Mouse (Mus musculus) embryonic facial prominence, embryonic 11.5 days (tissue): ENCODE measurements at regions not wholly inside any gene's neighbourhood (a gene's known extent, or its start where the extent isn't known, plus 50 kb on each side); places are given as distances from the start of the nearest gene placed in this dataset.
A peak's percentile ranks its signal among the peaks of the same experiment; 100 is the strongest.

Experiments used
- ATAC-seq: fragments of 200-750 bp; cut with Nextera tagmentation; replicated peaks from 2 replicates; pipeline ENCODE4 v1.8.0; 2017; ENCODE audit warnings: low read depth; ENCODE audit not compliant: insufficient number of reproducible peaks, low FRiP score, low TSS enrichment
- DNase-seq: peaks from one replicate; pipeline ENCODE4 v3.0.0-alpha.2; 2015; ENCODE audit warnings: low spot score
- H3K27ac ChIP-seq: fragments of 300-500 bp; sonication (generic); replicated peaks from 2 replicates; pipeline ENCODE4 v1.5.1; 2014; ENCODE audit warnings: mild to moderate bottlenecking, low read depth, low read length, control low read depth
- H3K27me3 ChIP-seq: fragments of 300-500 bp; sonication (generic); 2 replicates; pipeline ENCODE4 v1.6.1; 2014; ENCODE audit warnings: mild to moderate bottlenecking, low read length, moderate library complexity, mixed read lengths; ENCODE audit not compliant: control insufficient read depth, insufficient read depth
- H3K36me3 ChIP-seq: fragments of 300-500 bp; sonication (generic); replicated peaks from 2 replicates; pipeline ENCODE4 v1.6.1; 2014; ENCODE audit warnings: low read depth, mild to moderate bottlenecking, low read length, moderate library complexity, mixed read lengths; ENCODE audit not compliant: control insufficient read depth, insufficient read depth
- H3K4me1 ChIP-seq: fragments of 300-500 bp; sonication (generic); 2 replicates; pipeline ENCODE4 v1.6.1; 2014; ENCODE audit warnings: low read length, mixed read lengths; ENCODE audit not compliant: control insufficient read depth, insufficient read depth
- H3K4me2 ChIP-seq: fragments of 300-500 bp; sonication (generic); 2 replicates; pipeline ENCODE4 v1.6.1; 2014; ENCODE audit warnings: low read depth, mild to moderate bottlenecking, control low read depth, low read length, moderate library complexity
- H3K4me3 ChIP-seq: fragments of 300-500 bp; sonication (generic); 2 replicates; pipeline ENCODE4 v1.5.1; 2014; ENCODE audit warnings: low read depth, low read length, control low read depth
- H3K9ac ChIP-seq: fragments of 300-500 bp; sonication (generic); replicated peaks from 2 replicates; pipeline ENCODE4 v1.6.1; 2014; ENCODE audit warnings: mild to moderate bottlenecking, control low read depth, low read length
- H3K9me3 ChIP-seq: fragments of 300-500 bp; sonication (generic); replicated peaks from 2 replicates; pipeline ENCODE4 v1.6.1; 2016; ENCODE audit warnings: mild to moderate bottlenecking, low read length, inconsistent platforms, mixed read lengths; ENCODE audit not compliant: control insufficient read depth
- WGBS: fragments of 180-500 bp; shearing (Covaris S2); extraction: QIAGEN DNeasy Blood & Tissue Kit; methylation state at CpG from one replicate; pipeline ENCODE4 v1.1.7; 2014; 5-methylcytosine and 5-hydroxymethylcytosine counted together

DNA sequence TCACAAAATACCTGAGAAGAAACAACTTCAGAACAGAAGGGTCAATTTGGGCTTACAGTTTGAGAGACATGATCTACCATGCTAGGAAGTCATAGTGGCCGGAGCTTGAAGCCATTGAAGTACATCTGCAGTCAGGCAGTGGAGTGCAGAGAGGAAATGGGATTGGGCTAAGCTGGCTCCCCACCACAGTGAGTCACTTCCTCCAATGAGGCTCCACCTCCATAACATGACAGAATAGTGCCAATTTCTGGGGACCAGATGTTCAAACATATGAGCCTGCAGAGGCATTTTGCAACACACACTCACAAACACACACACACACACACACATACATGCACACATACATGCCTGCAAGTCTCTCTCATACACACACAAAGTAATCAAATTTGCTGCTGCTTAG is 93.7 kb upstream of the Ppp1r26 start:
- no peak overlapping the region for H3K9ac ChIP-seq
- no peaks in the 10 kb centered on the region for H3K4me1 ChIP-seq
- no peak overlapping the region for H3K4me3 ChIP-seq
- no peaks in the 10 kb centered on the region for H3K36me3 ChIP-seq
- WGBS: 71% methylated on average over 1 of the region's 1 CpGs
- H3K27ac ChIP-seq: no peak overlapping the region
- no peak overlapping the region for H3K4me2 ChIP-seq
- H3K9me3 ChIP-seq: no peaks in the 10 kb centered on the region
- no peaks in the 10 kb centered on the region for H3K27me3 ChIP-seq
- DNase-seq (no peak), ATAC-seq (no peak)

DNA sequence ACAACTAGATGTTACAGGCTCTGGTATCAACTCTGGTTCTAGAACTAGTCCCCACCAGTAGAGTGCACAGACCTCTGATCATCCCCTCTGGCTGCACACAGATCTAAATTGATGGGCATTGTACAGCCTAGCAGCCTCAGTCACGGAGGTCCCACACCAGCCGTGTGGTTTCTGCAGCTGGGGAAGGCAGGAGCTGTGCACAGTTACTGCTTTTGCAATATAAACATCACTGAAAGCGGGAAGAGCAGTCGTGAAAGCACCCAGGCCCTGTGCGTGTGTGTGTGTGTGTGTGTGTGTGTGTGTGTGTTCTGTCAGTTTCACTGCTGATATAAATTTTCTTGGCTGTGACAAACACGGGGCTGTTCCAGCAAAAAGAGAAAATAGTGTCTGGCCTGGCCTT is 84.4 kb upstream of the Ppp1r26 start:
- Histone ChIP-seq H3K27me3 (no peaks in the 10 kb centered on the region), H3K4me3 (no peak overlapping the region), H3K36me3 (no peaks in the 10 kb centered on the region), H3K9ac (no peak overlapping the region), H3K9me3 (no peaks in the 10 kb centered on the region), H3K4me2 (no peak overlapping the region), H3K4me1 (no peaks in the 10 kb centered on the region), H3K27ac (no peak overlapping the region)
- WGBS: 75% methylated on average over 6 of the region's 6 CpGs
- no peak for ATAC-seq
- no peak for DNase-seq

DNA sequence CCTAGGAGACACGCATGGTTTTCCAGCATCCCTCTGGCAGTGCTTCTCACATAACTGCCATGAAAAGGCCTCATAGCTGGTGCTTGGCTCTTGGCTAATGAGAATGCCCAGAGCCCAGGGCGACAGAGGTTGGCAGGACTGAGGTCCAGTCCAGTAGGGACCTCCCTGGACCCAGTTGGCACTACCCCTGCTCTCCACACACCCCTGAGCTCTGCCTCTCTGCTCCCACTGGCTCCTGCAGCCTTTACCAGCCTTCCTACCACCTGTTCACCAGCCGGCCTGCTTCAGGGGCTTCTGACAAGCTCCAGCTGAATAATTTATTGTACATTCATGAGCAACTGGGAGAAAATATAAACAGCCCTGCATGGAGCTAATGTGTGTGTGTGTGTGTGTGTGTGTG is 82.0 kb upstream of the Ppp1r26 start:
- ATAC-seq: no peak
- no peak for DNase-seq
- no peak overlapping the region for H3K4me2 ChIP-seq
- H3K36me3 ChIP-seq: no peaks in the 10 kb centered on the region
- no peak overlapping the region for H3K9ac ChIP-seq
- H3K9me3 ChIP-seq: no peaks in the 10 kb centered on the region
- no peaks in the 10 kb centered on the region for H3K4me1 ChIP-seq
- H3K27ac ChIP-seq: no peak overlapping the region
- WGBS: 75% methylated on average over 3 of the region's 3 CpGs
- H3K27me3 ChIP-seq: no peaks in the 10 kb centered on the region
- H3K4me3 ChIP-seq: no peak overlapping the region

DNA sequence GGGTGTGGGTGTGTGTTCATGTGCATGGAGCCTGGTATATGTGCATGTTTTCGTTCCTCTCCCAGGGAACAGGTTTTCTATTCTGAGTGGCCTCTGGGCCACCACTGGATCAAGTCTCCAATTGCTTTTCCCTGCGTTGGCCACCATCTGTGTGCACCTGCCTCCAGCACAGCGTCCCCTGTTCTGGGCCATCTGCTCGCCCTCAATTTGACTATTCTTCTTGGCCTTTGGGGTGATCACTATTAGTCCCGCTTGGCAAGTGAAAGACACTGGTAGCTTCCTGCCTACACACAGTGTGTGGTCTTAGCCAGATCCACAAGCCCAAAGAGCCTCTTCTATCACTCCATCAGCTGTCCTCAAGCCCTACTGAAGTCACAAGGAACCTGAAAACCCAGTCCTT is 80.8 kb upstream of the Ppp1r26 start:
- Histone ChIP-seq H3K4me2 (no peak overlapping the region), H3K27me3 (no peaks in the 10 kb centered on the region), H3K36me3 (no peaks in the 10 kb centered on the region), H3K9ac (no peak overlapping the region), H3K4me1 (peaks cover 4% of the 10 kb centered on the region), H3K27ac (no peak overlapping the region), H3K9me3 (no peaks in the 10 kb centered on the region), H3K4me3 (no peak overlapping the region)
- DNase-seq: no peak
- WGBS: 83% methylated on average over 5 of the region's 5 CpGs
- no peak for ATAC-seq

DNA sequence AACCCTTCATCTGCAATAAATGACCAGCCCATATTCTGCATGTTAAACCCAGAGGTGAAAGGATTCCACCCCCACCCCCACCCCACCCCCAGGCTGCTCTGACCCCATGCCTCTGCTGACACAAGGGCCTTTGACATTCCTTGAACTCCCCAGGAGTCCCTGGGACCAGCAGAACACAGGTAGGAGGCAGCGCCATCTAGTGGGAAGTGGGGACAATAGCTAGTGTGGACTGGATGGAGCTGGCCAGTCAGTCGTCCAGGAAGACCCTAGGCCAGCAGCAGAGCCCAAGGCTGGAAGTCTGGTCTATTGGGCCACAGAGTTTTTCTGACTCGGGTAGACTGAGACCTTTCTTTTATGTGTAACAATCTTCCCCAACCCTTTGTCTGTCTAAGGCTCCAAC is 71.8 kb upstream of the Ppp1r26 start:
- Histone ChIP-seq H3K27ac (no peak overlapping the region), H3K4me2 (no peak overlapping the region), H3K27me3 (no peaks in the 10 kb centered on the region), H3K36me3 (no peaks in the 10 kb centered on the region), H3K4me3 (no peak overlapping the region), H3K9ac (no peak overlapping the region), H3K9me3 (no peaks in the 10 kb centered on the region), H3K4me1 (peaks cover 4% of the 10 kb centered on the region)
- 12% methylated on average over 3 of the region's 3 CpGs for WGBS
- DNase-seq (peak; percentile 69), ATAC-seq (no peak)

DNA sequence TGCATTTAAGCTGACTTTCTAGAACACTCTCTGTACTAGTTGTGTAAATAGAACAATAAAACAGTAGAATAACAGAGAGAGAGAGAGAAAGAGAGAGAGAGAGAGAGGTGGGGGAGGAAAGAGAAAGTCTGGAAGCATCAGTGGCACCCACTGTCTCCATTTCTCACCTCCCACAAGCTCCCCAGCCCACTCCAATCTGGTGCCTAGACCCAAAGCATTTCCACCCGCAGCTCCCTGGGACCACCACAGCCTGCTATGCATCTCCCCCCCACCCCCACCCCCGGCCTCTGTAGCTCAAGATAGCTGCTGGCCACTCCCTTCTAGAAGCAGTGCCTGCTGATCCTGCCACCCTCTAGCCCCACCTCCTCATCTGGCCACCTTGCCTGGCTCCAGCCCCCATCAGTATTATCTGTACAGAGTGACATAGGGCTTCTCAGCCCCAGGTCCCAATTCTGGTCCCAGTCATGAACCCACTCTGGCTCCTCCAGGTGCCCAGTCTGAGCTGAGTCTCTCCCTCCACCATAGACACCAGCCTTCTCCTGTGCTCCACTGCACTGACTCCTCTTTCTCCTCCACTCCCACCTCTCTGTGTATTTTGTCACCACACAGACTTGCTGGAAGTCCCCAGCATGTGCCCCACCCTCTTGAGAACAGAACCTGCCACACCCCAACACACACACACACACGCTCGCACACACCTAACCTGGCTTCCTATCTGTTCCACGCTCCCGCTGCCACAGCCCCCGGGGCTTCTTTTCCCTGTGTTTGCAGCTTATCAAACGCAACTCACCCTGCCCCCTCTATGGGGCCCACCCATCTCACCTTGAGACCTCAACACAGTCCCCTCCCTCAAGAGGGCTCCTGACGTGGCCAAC is 68.4 kb upstream of the Ppp1r26 start:
- H3K4me3 ChIP-seq: no peak overlapping the region
- no peak overlapping the region for H3K9ac ChIP-seq
- no peaks in the 10 kb centered on the region for H3K27me3 ChIP-seq
- no peaks in the 10 kb centered on the region for H3K36me3 ChIP-seq
- no peaks in the 10 kb centered on the region for H3K4me1 ChIP-seq
- H3K27ac ChIP-seq: no peak overlapping the region
- no peak overlapping the region for H3K4me2 ChIP-seq
- WGBS: 71% methylated on average over 9 of the region's 9 CpGs
- DNase-seq (no peak), ATAC-seq (no peak)
- H3K9me3 ChIP-seq: no peaks in the 10 kb centered on the region

DNA sequence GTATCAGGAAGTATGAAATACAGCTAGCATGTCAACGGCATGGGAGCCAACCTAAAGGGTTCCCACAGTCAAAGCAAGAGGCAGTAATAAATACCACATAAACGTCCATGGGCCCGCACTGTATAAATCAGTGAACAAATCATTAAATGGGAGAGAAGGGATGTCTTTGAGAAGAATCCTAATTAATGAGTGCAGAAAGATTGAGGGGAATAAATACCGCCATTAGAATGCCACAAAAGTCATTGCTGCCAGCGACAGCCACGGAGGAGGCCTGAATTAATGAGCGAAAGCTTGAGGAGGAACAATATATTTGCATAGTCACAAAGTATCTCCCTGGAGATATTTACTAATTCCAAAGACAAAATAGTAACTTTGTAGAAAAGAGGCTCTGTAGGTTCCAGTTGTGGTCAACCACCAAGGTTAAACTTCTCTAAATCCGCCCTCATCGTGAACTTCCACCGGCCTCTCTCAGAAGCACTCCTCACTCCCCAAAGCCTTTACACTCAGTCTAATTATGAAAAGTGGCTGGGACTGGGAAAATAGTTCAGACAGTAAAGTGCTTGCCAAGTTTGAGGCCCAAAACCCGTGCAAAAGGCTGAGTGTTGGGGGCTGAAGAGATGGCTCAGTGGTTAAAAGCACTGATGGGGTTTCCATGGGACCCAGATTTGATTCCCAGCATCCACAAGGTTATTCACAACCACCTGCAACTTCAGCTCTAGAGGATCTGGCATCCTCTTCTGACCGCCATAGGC is 64.4 kb upstream of the Ppp1r26 start:
- Histone ChIP-seq H3K4me1 (no peaks in the 10 kb centered on the region), H3K27ac (no peak overlapping the region), H3K9me3 (no peaks in the 10 kb centered on the region), H3K36me3 (no peaks in the 10 kb centered on the region), H3K4me3 (no peak overlapping the region), H3K27me3 (no peaks in the 10 kb centered on the region), H3K4me2 (no peak overlapping the region), H3K9ac (no peak overlapping the region)
- no peak for ATAC-seq
- WGBS: 91% methylated on average over 12 of the region's 12 CpGs
- DNase-seq: no peak

DNA sequence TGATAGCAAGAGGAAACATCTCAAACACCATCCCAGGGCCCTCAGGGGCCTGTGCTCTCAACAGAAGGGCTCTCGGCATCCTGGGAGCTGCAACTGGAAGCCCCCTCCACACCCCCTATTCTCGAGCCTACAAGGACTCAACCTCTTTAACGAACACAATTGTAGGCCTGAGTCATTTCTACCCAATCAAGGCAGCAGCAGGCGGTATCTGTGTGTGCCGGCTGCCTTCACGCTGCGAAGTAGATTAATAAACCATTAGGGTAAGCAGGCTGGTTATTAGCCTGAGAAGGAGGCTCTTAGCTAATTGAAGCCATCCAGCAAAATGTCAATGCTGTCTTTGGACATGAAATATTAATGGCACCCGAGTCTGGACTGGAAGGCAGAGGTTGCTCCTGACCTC is 61.7 kb upstream of the Ppp1r26 start:
- H3K27me3 ChIP-seq: no peaks in the 10 kb centered on the region
- H3K4me2 ChIP-seq: no peak overlapping the region
- no peak overlapping the region for H3K9ac ChIP-seq
- no peak overlapping the region for H3K4me3 ChIP-seq
- ATAC-seq (no peak; the same call in 1 of the 2 replicates), DNase-seq (no peak)
- no peaks in the 10 kb centered on the region for H3K36me3 ChIP-seq
- WGBS: 59% methylated on average over 8 of the region's 8 CpGs
- no peak overlapping the region for H3K27ac ChIP-seq
- H3K4me1 ChIP-seq: no peaks in the 10 kb centered on the region
- H3K9me3 ChIP-seq: no peaks in the 10 kb centered on the region
